Mouse (Mus musculus) MN1 (cell line): ENCODE results near the gene Cnbd2.
"Not testable (repeated sequence)": the region's sequence is repeated elsewhere in the genome, so short reads cannot be mapped to it uniquely, and the experiment has no call there.

Experiments used
- DNase-seq: peaks from one replicate; pipeline ENCODE4 v3.0.0-alpha.2; 2016; ENCODE audit warnings: low spot score

The Cnbd2 gene

DNA sequence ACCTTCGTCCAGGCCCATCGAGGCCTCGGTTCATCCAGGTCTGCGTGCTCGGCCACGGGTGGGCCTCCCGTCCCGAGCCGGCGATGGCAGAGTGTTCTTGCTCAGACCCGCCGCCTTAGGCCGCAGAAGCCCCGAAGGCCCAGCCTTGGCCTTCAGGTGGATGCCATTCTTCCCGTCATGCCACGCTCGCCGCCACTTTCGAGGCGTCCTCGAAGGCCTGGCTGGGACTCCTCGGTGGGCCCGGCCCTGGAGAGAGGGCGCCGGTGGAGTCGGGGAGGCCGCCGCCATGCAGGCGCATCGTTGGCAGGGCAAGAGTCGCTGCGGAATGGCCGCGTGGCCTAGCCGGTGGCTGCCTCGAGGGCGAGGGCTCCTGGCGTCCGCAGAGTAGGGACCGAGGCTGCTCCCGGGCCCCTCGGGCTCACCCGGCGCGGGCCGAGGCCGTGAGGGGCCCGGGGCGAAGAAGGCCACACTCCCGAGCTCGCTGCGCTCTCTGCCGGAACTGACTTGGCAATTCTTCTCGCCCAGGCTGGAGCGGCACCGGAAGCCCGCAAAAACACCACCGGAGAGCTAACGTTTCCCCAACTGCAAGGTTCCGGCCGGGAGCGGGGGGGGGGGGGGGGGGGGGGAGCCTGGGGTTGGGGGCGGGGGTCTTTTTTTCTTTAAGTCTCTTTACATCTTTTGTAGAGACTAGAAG is 80.5 kb downstream of the Cnbd2 start:
- DNase-seq, result peak; percentile 87

DNA sequence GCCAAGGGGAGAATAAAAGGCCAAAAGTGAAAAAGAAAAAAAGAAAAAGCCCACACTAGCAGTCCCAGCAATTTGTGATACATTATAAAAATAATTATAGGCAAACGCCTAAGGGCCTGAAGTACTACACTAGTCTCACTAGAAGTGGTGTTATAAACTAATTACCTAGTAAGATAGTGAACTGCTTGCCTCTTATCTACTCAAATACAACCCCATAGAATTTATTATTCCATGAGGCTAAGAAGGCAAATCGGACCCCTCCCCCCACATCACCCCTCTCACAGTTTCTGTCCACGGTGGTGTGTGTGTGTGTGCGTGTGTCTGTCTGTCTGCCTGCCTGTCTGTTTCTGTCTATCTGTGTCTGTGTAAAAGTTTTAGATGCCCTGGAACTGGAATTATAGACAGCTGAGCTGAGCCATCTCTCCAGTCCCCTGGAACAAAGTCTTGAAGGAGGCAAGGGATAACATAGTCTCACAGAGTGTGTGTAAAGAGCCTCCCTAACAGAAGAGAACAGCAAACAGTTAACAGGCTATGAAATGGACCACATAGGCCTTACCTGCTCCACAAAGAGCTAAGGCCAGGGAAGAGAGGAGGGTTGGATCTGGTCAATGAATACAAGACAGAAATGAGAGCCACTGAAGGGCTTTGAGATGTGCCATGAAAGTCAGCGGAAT is 81.2 kb downstream of the Cnbd2 start:
- peak; percentile 26 for DNase-seq

DNA sequence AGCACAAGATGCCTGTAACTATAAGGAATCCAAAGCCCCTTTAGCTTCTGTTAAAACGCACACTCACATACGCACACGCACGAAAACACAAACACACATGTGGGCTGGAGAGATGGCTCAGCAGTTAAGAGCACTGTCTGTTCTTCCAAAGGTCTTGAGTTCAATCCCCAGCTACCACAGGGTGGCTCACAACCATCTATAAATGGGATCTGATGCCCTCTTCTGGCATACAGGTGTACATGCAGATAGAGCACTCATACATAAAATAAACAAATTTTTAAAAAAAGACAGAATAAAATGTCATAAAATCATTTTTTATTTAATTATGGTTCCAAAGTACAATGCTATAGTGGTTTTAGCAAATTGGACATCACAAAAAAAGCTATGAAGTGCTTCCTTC is 82.2 kb downstream of the Cnbd2 start:
- no peak for DNase-seq

DNA sequence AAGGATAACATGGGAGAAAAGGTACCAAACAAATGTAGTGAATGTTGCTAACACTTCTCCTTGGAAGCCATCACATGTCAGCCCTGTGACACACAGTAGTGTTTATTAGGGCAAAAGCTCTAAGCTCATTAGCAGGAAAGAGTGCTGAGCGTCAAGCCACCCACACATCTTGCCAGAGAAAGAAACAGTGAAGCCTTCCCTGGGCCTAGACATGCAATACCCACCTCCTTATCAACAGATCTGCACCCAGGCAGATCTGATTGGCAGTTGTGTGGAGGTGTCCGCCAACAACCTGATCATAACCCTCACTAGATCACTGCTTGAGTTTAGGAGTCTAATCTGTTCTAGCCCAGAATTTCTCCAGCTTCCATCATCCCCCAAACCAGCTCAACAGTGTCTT is 84.0 kb downstream of the Cnbd2 start:
- no peak for DNase-seq

DNA sequence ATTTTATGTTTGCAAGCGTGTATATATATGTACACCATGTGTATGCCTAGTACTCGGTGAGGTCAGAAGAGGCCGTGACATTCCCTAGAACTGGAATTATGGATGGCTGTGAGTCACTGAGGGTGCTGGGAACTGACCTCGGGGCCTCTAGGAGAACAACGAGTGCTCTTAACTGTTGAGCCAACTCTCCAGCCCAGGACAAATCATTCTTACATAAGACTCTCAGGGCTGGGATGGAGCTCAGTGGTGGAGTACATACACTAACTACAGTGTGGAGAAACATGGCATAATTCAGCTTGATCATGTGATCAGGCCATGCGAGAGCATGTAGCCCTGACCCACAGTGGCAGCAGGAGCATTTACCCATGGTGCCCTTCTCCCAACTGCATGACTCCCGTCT is 85.9 kb downstream of the Cnbd2 start:
- no peak for DNase-seq

DNA sequence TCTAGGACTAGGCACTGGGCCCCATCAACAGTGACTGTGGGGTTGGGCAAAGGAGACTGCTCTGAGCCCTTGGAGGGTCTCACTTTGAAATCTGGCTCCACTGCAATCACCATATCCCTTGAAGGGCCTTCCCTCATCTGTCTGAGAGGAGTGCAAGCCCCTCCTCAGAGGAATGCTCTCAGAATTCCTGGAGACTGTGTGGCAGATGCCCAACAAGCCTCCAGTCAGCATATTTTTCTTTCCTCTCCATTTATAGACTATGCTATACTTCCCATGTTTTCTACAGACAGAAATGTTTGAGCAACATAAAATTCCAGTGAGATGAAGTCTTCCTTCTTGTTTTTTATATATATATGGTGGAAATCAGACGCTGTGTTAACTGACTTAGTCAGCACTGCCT is 87.4 kb downstream of the Cnbd2 start:
- no peak for DNase-seq

DNA sequence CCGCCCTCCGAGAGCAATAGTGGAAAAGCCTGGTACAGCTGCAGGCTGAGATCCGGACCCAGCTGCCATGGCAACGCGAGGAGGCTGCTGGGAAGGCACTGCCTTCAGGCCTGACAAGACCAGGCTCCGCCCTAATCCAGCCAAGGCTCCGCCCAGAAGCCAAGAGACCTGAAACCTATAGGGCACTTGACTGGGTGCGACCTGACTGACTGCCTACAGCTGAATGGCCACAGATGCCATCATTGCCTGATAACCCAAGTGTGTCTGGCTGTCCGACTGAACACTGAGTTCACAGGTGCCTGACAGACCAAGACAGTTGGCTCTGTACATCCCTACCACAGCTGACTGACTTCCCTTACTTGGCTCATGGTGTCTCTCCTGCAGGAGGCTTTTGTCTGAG is 89.2 kb downstream of the Cnbd2 start:
- peak; percentile 57 for DNase-seq

DNA sequence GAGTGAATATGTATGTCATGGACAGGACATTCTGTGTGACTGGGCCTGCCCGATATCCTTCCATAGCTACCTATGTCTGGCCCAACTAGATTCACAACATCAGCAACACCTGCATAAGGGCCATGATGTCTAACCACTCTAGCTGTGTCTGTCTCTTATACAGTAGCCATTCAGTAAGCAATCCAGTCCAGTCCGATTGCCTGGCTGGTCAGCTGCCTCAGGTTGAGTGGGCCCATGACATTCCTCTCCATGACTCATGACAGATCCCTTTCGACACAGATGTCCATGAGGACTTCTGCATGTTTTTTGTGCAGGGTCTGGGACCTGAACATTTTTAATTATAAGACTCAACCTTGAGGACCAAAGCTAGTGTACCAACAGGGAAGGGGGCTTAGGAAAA is 89.9 kb downstream of the Cnbd2 start:
- DNase-seq, result no peak

DNA sequence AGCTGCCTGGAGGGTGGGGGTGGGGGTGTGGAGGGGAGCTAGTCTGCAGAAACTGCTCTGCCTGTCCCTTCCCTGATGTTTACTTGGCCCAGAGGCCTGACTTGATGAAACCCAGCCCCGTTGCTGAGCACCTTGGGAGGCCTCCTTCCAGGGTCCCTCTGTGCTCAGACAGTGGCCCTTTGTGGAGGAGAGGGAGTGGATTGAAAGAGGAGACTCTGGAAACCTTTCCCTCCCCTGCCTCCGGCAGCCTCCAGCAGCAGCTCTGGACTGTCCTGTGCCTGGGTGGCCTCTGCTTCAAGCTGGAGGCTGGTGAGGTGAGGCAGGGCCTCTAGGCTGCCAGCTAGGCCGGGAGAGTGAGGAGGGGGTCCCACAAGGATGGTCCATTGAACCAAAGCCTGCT is 94.9 kb downstream of the Cnbd2 start:
- DNase-seq, result no peak

DNA sequence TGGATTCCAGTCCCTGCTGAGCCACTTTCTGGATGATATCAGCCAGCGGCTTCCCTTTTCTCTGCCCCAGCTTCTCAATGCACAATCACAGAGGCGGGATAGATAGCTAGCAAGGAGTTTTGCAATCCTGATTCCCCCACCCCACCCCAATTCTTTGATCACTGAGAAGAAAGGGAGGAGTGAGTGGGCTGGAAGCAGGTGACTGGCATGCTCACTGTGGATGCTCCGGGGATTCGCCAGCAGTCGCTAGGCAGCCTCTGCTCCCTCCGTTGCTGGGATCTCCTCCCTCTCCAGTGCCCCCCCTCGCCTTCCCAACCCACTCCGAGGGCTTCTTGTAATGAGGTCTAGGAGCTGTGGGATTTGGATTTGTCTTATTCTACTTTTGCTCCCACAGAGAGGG is 96.1 kb downstream of the Cnbd2 start:
- DNase-seq, result no peak

DNA sequence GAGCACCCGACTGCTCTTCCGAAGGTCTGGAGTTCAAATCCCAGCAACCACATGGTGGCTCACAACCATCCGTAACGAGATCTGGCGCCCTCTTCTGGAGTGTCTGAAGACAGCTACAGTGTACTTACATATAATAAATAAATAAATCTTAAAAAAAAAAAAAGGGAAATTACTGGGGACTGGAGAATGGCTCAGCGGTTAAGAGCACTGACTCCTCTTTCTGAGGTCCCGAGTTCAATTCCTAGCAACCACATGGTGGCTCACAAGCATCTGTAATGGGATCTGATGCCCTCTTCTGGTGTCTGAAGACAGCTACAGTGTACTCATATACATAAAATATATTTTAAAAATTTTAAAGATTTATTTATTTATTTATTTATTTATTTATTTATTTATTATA is 99.2 kb downstream of the Cnbd2 start:
- not testable (repeated sequence) for DNase-seq

DNA sequence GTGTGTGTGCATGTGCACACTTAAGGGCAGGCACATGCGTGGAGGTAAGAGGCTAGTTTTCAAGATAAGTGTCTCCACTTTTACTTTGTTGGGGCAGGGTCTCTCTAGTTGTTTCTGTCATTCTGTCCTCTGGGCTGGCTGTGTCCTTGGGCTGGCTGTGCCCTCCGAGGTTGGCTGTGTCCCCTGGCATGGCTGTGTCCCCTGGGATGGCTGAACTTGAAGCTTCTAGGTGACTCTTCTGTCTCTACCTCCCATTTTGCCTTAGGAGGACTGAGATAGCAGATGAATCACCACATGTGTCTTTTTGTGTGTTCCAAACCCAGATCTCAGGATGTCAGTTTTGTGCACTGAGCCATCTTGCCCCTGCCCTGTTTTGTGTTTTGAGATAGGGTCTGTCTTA is 102.9 kb downstream of the Cnbd2 start:
- DNase-seq, result no peak

DNA sequence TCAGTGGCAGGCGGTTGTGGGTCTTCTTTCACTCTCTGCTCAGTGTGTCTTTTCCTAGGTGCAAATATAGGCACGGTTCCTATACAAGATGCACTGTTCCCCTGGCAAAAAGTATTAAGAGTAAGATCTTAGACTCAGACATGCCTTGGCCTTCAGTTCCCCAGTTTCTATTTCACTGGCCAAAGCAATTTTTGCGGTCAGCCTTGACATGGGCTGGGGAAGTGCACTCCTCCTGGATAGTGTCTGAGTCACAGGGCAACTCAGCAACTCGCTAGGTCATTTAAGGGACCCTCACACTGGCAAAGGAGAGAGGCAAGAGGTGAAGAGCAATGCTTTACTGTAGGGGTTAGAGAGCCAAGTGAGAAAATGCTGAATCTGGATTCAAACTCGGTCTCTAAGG is 103.6 kb downstream of the Cnbd2 start:
- DNase-seq, result no peak

DNA sequence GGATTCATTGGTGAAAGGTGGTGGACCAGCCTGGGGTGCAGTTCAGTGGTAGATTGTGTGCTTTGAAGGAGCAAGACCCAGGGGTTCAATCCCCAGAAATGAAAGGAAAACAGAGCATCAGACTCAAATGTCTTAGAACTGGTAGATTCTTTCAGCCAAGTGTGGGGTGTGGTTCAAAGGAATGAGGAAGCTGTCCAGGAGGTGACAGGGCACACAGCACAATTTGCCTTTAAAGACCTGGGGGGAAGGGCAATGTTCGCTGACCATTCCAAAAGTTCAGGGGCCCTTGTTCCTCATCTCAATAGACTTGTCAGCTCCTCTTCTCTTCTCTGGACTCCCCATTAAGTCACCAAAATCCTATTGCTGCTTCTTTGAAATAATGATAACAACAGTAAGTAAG is 105.1 kb downstream of the Cnbd2 start:
- no peak for DNase-seq

DNA sequence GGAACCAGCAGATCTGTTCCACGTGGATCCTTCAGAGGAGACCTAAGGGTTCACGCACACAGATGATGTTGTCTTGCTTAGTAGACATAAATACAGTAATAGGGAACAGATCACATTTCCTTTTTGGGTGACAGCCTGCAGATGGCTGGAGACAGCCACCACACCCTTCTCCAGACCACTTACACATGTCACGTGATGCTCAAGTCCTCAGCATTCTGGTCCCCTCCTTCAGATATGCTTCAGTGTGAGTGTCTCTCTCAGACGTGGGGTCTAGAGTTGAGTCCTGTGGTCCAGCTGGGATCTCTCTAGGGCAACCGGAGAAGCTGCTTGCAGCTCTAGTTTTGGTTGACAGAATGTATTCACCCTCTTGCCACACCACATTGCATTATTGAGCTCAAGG is 106.4 kb downstream of the Cnbd2 start:
- DNase-seq, result no peak

DNA sequence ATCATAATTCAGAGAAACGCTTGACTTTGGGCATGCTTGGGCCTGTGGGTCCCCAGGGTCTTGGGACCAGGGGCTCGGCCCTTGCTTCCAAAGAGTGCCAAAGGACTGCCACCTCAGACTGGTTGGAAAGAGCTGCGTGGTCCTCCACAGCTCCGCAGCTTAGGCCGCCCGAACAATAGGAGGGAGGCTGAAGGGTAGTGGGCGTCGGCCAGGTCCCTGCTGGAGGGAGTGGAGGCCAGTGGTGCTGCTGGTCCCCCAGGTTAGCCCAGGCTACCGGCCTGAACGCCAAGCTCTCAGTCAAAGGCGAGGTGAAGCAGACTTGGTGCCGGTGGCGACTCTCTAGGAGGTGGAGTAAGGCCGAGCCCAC is 108.2 kb downstream of the Cnbd2 start:
- DNase-seq, result no peak

DNA sequence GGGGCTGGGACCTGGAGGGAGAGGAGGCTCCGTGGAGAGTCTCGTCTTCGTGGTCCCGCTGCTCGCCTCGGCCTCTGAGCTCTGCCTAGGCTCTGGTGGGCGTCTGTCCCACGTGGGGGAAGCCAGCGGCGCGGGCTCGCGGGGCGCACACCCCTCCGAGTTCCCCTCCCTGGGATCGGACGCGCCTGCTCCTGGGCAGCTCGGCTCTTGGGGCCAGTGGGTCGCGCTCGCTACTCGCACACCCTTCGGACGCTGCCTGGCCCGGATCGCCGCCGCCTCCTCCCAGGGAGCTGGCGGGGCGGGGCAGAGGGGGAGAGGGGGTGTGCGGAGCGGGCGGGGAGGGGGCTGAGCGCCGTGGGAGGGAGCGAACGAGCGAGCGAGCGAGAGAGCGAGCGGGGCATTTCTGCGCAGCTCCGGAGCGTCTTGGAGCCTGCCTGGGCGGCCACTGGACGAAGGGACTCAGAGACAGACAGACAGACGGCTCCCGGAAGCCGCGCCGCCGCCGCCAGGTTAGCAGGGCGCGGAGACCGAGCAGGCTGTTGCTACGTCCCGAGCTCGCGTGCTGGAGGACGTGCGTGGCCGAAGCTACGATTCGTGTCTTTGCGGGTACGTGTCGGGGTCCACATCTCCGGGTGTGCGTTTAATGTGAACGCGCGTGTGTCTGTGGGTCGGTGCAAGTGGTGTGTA is 108.7 kb downstream of the Cnbd2 start, which contains the start of gene Epb41l1:
Gene Epb41l1, plus strand, starts transcription at position 216 of the 687 bp plus-strand sequence.
- DNase-seq, result peak; percentile 79

DNA sequence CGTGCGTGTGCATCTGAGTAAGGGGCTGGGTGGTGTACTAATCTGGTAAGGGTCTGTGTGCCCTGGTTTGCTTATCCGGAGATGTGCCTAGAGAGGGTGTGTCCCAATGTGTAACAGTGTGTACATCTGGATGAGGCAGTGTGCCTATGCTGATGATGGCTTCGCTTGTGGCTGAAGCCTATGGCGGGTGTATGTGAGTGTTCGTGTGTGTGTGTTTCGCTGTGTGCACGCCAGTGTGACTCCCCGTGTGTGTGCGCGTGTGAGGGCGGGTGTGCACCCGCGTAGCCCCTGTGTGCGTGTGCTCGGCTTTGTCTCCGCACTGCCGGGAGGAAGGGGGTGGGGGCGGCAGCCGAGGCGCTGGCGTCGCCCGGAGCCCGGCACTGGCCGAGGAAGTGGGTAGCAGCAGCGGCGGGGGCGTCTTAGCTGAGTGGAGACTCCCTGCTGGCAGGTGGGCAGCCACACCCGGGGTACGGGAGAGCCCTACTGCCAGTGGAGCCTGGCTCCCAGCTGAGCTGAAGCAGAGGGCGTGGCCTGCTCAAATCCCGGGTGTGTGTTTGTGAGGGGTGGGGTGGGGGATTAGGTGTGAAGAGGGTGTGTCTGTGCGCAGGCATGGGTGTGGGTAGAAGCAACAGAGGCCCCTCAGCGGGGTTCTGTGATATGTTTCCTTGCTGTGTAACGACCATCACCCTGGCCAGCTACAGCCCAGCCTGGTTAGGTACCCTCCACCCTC is 109.4 kb downstream of the Cnbd2 start:
- DNase-seq, result peak; percentile 49

DNA sequence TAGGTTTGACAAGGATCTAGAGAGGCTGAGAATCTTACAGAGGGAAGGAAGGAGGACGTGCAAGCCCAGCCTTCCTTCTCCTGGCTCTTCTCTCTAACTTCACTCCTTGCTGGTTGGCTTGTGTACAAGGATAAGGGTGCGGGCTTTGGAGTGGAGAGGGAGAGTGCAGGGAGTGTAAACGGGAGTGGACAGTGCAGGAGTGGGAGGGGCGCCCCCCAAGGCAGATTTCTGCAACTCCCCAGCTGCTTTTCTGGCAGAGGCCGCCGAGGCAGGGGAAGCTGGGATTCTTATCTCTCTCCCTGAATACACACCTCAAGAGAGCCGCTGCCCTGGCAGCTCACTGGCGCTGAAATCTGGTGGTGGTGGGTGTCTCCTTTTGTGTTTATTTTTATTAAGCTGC is 110.5 kb downstream of the Cnbd2 start:
- DNase-seq, result no peak

DNA sequence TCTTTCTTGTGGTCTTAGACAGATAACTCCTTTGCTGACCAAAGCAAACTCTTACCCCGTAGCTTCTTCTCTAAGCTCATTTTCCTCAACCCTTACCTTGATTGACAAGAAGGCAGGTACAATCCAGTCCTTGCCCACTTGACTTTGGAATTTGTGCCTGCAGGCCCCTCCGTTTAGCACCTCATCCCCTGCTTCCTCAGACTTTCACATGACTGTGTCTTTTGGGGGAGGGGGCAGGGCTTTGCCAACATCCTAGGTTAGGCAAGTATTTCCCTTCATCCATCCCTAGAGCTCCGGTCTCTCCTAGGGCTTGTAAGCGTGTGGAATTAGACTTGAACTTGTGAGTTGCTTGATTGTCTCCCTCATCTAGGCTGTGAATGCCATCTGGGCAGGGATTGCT is 111.6 kb downstream of the Cnbd2 start:
- DNase-seq, result no peak
